Mouse (Mus musculus): ENCODE measurements around the gene Sde2. TPM values are rescaled to one million over a fixed set of nuclear protein-coding genes. Genes with fewer than 3 reads are reported as not detected.
A peak's percentile ranks its signal among the peaks of the same experiment; 100 is the strongest.

Sde2 gene
- polyA plus RNA-seq, 1 experiment from 2014 or later, result 28.2 TPM

DNA sequence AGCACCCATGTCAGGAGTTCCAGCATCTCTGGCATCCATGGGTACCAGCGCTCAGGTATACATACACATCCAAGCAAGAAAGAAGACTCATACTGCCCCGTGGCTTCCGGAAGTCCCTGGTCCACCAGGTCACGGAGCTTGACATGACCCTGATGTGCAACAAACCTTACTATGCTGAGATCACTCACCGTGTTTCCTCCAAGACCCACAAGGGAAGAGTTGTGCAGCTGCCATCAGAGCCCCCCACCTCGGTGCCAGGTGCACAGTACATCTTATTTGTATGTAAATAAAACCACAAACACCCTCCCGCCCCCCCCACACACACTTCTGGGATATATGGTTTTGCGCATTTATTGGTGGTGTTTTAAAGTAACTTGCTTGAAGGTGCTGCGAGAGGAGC is 24.2 kb downstream of the Sde2 start:
- H3K36me3 ChIP-seq (replicated peaks; ENCODE audit: control insufficient read depth, insufficient read depth), result no peaks in the 10 kb centered on the region
- no peaks in the 10 kb centered on the region for H3K9me3 ChIP-seq (ENCODE audit: control insufficient read depth, low read length)
- H3K27me3 ChIP-seq (ENCODE audit: control insufficient read depth, insufficient read depth, low read length), result no peaks in the 10 kb centered on the region
- DNase-seq (ENCODE audit: low spot score) (no peak), ATAC-seq (ENCODE audit: low FRiP score) (no peak)
- H3K27ac ChIP-seq, result no peak overlapping the region
- no peak overlapping the region for H3K4me3 ChIP-seq (replicated peaks; ENCODE audit: low read length)
- WGBS, result 93% methylated on average over 9 of the region's 9 CpGs
- no peak overlapping the region for H3K9ac ChIP-seq
- H3K4me2 ChIP-seq (replicated peaks), result no peak overlapping the region
- H3K4me1 ChIP-seq (replicated peaks; ENCODE audit: control insufficient read depth, insufficient read depth, low read length), result no peaks in the 10 kb centered on the region

DNA sequence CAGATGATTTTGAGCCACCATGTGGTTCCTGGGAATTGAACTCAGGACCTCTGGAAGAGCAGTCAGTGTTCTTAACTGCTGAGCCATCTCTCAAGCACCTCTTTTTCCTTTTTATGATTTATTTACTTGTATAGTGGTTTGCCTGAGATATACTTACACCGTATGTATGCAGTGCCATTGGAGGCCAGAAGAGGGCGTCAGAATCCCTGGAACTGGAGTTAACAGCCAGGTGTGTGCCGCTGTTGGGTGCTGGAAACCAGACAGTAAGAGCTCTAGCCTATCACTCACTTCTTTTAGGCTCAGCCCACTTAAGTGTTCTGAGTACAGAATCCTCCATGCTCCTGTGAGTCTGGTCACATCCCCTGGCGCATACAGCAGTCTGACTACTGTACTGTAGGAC is 26.5 kb downstream of the Sde2 start:
- no peak overlapping the region for H3K4me3 ChIP-seq (replicated peaks; ENCODE audit: low read length)
- 78% methylated on average over 4 of the region's 4 CpGs for WGBS
- H3K36me3 ChIP-seq (replicated peaks; ENCODE audit: control insufficient read depth, insufficient read depth), result no peaks in the 10 kb centered on the region
- no peak for DNase-seq (ENCODE audit: low spot score)
- no peak for ATAC-seq (ENCODE audit: low FRiP score)
- no peaks in the 10 kb centered on the region for H3K4me1 ChIP-seq (replicated peaks; ENCODE audit: control insufficient read depth, insufficient read depth, low read length)
- no peaks in the 10 kb centered on the region for H3K27me3 ChIP-seq (ENCODE audit: control insufficient read depth, insufficient read depth, low read length)
- H3K4me2 ChIP-seq (replicated peaks), result no peak overlapping the region
- no peak overlapping the region for H3K9ac ChIP-seq
- H3K9me3 ChIP-seq (ENCODE audit: control insufficient read depth, low read length), result no peaks in the 10 kb centered on the region
- no peak overlapping the region for H3K27ac ChIP-seq

DNA sequence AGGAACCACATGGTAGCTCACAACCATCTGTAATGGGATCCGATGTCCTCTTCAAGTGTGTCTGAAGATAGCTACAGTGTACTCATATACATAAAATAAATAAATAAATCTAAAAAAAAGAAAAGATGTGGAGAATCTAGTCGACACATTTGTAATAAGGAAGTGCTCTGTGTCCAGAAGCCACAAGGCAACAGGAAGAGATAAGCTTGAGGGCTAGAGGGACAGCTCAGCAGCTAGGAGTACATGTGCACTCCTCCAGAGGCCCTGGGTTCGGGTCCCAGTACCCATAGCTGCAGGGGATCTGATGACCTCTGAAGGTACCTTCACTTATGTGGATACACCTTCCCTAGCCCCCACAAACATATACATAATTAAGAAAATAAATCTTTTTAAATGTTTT is 30.8 kb downstream of the Sde2 start:
- no peak overlapping the region for H3K4me3 ChIP-seq (replicated peaks; ENCODE audit: low read length)
- H3K4me2 ChIP-seq (replicated peaks), result no peak overlapping the region
- no peak for DNase-seq (ENCODE audit: low spot score)
- H3K36me3 ChIP-seq (replicated peaks; ENCODE audit: control insufficient read depth, insufficient read depth), result no peaks in the 10 kb centered on the region
- no peak overlapping the region for H3K9ac ChIP-seq
- H3K27ac ChIP-seq, result no peak overlapping the region
- ATAC-seq (ENCODE audit: low FRiP score), result no peak
- WGBS, result 78% methylated on average over 3 of the region's 3 CpGs
- no peaks in the 10 kb centered on the region for H3K9me3 ChIP-seq (ENCODE audit: control insufficient read depth, low read length)
- no peaks in the 10 kb centered on the region for H3K27me3 ChIP-seq (ENCODE audit: control insufficient read depth, insufficient read depth, low read length)
- H3K4me1 ChIP-seq (replicated peaks; ENCODE audit: control insufficient read depth, insufficient read depth, low read length), result no peaks in the 10 kb centered on the region

DNA sequence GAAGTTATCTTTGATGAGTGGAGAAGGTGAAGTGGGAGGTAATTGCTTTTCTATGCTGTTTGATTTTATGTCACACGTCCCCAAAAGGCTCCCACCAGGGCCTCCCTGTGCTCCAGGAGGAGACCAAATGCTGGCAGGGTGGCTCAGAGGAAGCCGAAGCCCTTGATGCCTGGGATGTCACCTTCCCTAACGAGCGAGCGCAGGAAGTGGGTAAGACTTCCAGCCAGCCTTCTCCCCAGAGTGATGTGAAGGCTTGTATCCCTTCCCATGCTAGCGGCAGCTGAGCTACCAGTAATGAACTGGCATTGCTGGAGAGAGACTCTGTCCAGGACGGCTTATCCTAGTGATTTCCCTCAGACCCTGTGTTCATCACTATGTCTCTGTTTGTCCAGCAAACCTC is 32.8 kb downstream of the Sde2 start:
- Histone ChIP-seq H3K36me3 (replicated peaks; ENCODE audit: control insufficient read depth, insufficient read depth) (no peaks in the 10 kb centered on the region), H3K27ac (no peak overlapping the region), H3K9me3 (ENCODE audit: control insufficient read depth, low read length) (no peaks in the 10 kb centered on the region), H3K27me3 (ENCODE audit: control insufficient read depth, insufficient read depth, low read length) (no peaks in the 10 kb centered on the region), H3K4me1 (replicated peaks; ENCODE audit: control insufficient read depth, insufficient read depth, low read length) (peaks cover 5% of the 10 kb centered on the region; the same call in 1 of the 2 replicates), H3K4me2 (replicated peaks) (no peak overlapping the region), H3K4me3 (replicated peaks; ENCODE audit: low read length) (no peak overlapping the region), H3K9ac (no peak overlapping the region)
- DNase-seq (ENCODE audit: low spot score) (no peak), ATAC-seq (ENCODE audit: low FRiP score) (no peak)
- WGBS, result 39% methylated on average over 7 of the region's 7 CpGs

DNA sequence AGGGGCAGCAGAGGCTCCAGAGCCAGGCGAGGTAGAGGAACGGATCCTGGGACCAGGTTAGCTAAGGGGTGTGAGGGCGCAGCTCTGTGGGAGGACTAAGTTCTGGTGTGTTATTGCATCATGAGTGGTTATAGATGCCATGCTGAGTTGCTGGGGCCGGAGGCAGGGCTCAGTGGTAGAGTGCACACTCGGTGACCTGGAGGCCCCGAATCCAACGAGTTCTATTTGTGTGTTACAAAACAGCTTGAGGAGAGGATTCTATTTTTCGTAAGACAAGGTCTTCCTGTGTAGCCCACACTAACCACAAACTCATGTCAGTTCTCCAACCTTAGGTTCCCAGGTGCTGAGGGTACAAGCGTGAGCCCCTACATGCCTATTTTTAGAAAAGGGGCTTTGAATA is 33.6 kb downstream of the Sde2 start:
- 82% methylated on average over 9 of the region's 9 CpGs for WGBS
- DNase-seq (ENCODE audit: low spot score), result no peak
- no peaks in the 10 kb centered on the region for H3K9me3 ChIP-seq (ENCODE audit: control insufficient read depth, low read length)
- no peak overlapping the region for H3K4me3 ChIP-seq (replicated peaks; ENCODE audit: low read length)
- no peak overlapping the region for H3K9ac ChIP-seq
- H3K4me2 ChIP-seq (replicated peaks), result no peak overlapping the region
- no peak overlapping the region for H3K27ac ChIP-seq
- H3K36me3 ChIP-seq (replicated peaks; ENCODE audit: control insufficient read depth, insufficient read depth), result no peaks in the 10 kb centered on the region
- peaks cover 5% of the 10 kb centered on the region; the same call in 1 of the 2 replicates for H3K4me1 ChIP-seq (replicated peaks; ENCODE audit: control insufficient read depth, insufficient read depth, low read length)
- ATAC-seq (ENCODE audit: low FRiP score), result no peak
- no peaks in the 10 kb centered on the region for H3K27me3 ChIP-seq (ENCODE audit: control insufficient read depth, insufficient read depth, low read length)

DNA sequence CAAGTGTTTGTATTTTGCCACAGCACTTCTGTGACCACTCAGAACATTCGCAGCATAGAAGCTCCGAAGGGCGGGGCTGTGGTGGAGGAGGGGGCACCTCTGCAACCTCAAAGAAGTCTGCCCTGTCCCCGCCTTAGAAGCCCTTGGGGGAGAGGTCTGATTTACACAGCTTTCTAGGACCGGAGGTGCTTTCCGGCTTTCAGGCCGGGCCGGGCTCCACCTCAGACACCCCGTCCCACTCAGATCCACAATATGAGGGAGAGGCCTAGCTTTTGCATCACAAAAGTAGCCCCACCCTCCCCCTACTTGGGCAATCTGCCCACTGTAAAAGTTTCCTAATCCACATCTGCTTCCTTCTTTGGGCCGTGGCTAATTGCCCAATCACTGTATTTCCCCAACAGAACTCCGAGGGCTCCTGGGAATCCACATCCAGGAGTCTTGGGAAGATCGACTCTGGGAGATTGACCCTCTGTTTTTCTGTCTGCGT is 37.7 kb downstream of the Sde2 start:
- DNase-seq (ENCODE audit: low spot score) (peak; percentile 35), ATAC-seq (ENCODE audit: low FRiP score) (peak; percentile 51; the same call in 1 of the 2 replicates)
- WGBS, result 5% methylated on average over 13 of the region's 13 CpGs
- no peak overlapping the region for H3K4me3 ChIP-seq (replicated peaks; ENCODE audit: low read length)
- H3K27me3 ChIP-seq (ENCODE audit: control insufficient read depth, insufficient read depth, low read length), result peaks cover 9% of the 10 kb centered on the region; the same call in 1 of the 2 replicates
- H3K4me2 ChIP-seq (replicated peaks), result peak overlapping the region; percentile 6; the same call in 1 of the 2 replicates
- H3K36me3 ChIP-seq (replicated peaks; ENCODE audit: control insufficient read depth, insufficient read depth), result no peaks in the 10 kb centered on the region
- H3K27ac ChIP-seq, result no peak overlapping the region
- H3K4me1 ChIP-seq (replicated peaks; ENCODE audit: control insufficient read depth, insufficient read depth, low read length), result peaks cover 5% of the 10 kb centered on the region; the same call in 1 of the 2 replicates
- no peaks in the 10 kb centered on the region for H3K9me3 ChIP-seq (ENCODE audit: control insufficient read depth, low read length)
- no peak overlapping the region for H3K9ac ChIP-seq

DNA sequence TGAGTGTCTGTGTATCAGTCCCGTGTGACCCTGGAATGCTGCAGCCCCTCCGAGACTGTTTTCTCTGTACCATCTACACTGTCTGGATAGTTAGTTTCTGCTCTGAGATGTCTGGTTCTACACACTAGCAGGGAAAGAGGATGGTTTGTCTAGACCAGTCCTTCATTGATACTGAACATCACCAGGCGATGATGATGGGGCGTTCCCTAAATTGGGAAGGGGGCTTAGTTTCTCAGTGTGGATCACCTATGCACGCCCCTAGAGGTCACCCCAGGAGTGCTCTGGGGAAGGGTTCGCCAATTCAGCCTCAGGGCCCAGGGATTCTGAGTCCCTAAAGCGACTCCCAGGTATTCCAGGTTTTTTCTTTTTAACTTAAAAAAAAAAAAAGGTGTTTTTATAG is 38.2 kb downstream of the Sde2 start:
- Histone ChIP-seq H3K36me3 (replicated peaks; ENCODE audit: control insufficient read depth, insufficient read depth) (no peaks in the 10 kb centered on the region), H3K4me3 (replicated peaks; ENCODE audit: low read length) (no peak overlapping the region), H3K9me3 (ENCODE audit: control insufficient read depth, low read length) (no peaks in the 10 kb centered on the region), H3K4me2 (replicated peaks) (no peak overlapping the region), H3K9ac (no peak overlapping the region), H3K27me3 (ENCODE audit: control insufficient read depth, insufficient read depth, low read length) (peaks cover 12% of the 10 kb centered on the region), H3K4me1 (replicated peaks; ENCODE audit: control insufficient read depth, insufficient read depth, low read length) (peaks cover 5% of the 10 kb centered on the region; the same call in 1 of the 2 replicates), H3K27ac (no peak overlapping the region)
- ATAC-seq (ENCODE audit: low FRiP score) (no peak), DNase-seq (ENCODE audit: low spot score) (no peak)
- 33% methylated on average over 7 of the region's 7 CpGs for WGBS

DNA sequence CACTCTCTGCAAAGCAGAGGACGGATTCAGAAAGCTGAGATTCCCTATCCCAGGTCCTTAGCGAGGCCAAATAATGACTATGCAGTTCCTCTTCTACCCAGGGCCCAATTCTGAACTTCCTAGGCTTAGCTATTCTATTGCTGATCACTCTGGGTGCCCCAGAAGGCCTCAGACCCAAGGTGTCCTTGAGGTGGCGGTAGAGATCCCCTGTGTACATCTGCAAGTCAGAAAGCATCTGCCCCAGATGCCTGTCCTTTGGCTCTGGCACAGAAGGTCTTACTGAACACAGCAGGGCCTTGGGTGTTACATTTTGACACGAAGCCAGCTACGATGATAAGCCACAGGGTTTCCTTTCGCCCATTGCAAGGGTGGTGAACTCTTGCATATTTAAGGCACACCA is 38.9 kb downstream of the Sde2 start:
- Histone ChIP-seq H3K4me2 (replicated peaks) (no peak overlapping the region), H3K4me3 (replicated peaks; ENCODE audit: low read length) (no peak overlapping the region), H3K4me1 (replicated peaks; ENCODE audit: control insufficient read depth, insufficient read depth, low read length) (peaks cover 5% of the 10 kb centered on the region; the same call in 1 of the 2 replicates), H3K9ac (no peak overlapping the region), H3K27ac (no peak overlapping the region), H3K27me3 (ENCODE audit: control insufficient read depth, insufficient read depth, low read length) (peaks cover 19% of the 10 kb centered on the region), H3K9me3 (ENCODE audit: control insufficient read depth, low read length) (no peaks in the 10 kb centered on the region), H3K36me3 (replicated peaks; ENCODE audit: control insufficient read depth, insufficient read depth) (no peaks in the 10 kb centered on the region)
- 39% methylated on average over 6 of the region's 6 CpGs for WGBS
- ATAC-seq (ENCODE audit: low FRiP score) (no peak), DNase-seq (ENCODE audit: low spot score) (no peak)

DNA sequence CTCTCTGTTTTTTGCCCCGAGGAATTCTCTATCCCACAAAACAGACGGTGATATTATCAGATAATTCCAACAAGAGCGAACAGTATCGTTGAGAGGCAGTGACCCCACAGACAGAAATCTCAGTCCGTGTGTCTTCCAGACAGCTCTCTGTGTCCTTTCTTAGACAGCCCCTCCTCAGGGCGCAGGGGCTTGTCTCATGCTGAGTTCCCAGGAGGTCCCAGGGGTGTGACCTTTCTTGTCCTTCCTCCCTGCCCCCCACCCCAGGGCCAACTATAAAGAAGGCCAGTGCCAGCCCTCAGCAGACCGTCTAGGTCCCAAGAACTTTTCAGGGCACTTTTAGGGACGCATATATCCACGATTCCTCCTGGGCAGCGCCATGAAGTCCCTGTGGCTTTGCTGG is 41.9 kb downstream of the Sde2 start, which contains the start of gene Lefty2:
Gene Lefty2, plus strand, starts transcription at position 301 of the 400 bp plus-strand sequence.
- Histone ChIP-seq H3K36me3 (replicated peaks; ENCODE audit: control insufficient read depth, insufficient read depth) (no peaks in the 10 kb centered on the region), H3K27ac (no peak within 1 kb of the TSS), H3K9me3 (ENCODE audit: control insufficient read depth, low read length) (no peaks in the 10 kb centered on the region), H3K27me3 (ENCODE audit: control insufficient read depth, insufficient read depth, low read length) (peaks cover 27% of the 10 kb centered on the region), H3K4me3 (replicated peaks; ENCODE audit: low read length) (no peak within 1 kb of the TSS), H3K9ac (no peak within 1 kb of the TSS), H3K4me1 (replicated peaks; ENCODE audit: control insufficient read depth, insufficient read depth, low read length) (peaks cover 5% of the 10 kb centered on the region; the same call in 1 of the 2 replicates), H3K4me2 (replicated peaks) (no peak within 1 kb of the TSS)
- WGBS, result 64% methylated on average over 10 of the region's 10 CpGs
- DNase-seq (ENCODE audit: low spot score) (no peak), ATAC-seq (ENCODE audit: low FRiP score) (no peak)
